20 mouse cellular contexts compared by ENCODE assay signal in genomic region chr5:29199868-29200267, GRCm38 (mm10). TPM values are rescaled to one million over a fixed set of nuclear protein-coding genes. Genes with fewer than 3 reads are reported as not detected.
DNase-seq lines count a peak whose midpoint lies in the region; TF ChIP-seq lines count a peak whose summit lies in the region.
"Had no signal": no experiment of that assay in that cellular context is flagged by ENCODE, and none has a peak within 500 bp of the region (broad histone marks: within the 10 kb centered on the region; RNA-seq: fewer than 3 reads in every experiment).

No protein-coding gene starts in this region.

- H3K36me3 ChIP-seq in E14TG2a.4 (ENCODE audit: insufficient read depth, low read length) = no peaks in the 10 kb centered on the region
- H3K36me3 ChIP-seq: embryonic facial prominence, embryonic 12.5 days; heart, embryonic 12.5 days had no signal

- 0 out of 2 replicates have a peak overlapping the region, but pooled peaks have one; percentile 27 for H3K4me3 ChIP-seq in E14TG2a.4 (replicated peaks; ENCODE audit: low read length)
- H3K4me3 ChIP-seq: embryonic facial prominence, embryonic 12.5 days; forebrain, embryonic 15.5 days; heart, adult 2 months; heart, embryonic 12.5 days; hindbrain, embryonic 12.5 days had no signal

- no peak for TF ChIP-seq CTCF in E14TG2a.4 (conservative IDR thresholded peaks at IDR 0.05; ENCODE audit: low read length)

- H3K9me3 ChIP-seq in E14TG2a.4 (ENCODE audit: low read length) = no peaks in the 10 kb centered on the region
- H3K9me3 ChIP-seq: embryonic facial prominence, embryonic 12.5 days; forebrain, embryonic 15.5 days; heart, embryonic 12.5 days; hindbrain, embryonic 12.5 days had no signal

- intact Hi-C loops in gastrocnemius, postnatal 36 days (cut with DNase I) = no loop called here

- peaks cover 52% of the 10 kb centered on the region for H3K4me1 ChIP-seq in E14TG2a.4 (replicated peaks; ENCODE audit: low read depth, low read length)

- no peaks in the 10 kb centered on the region for H3K27me3 ChIP-seq in E14TG2a.4 (ENCODE audit: insufficient read depth, low read length)
- H3K27me3 ChIP-seq: embryonic facial prominence, embryonic 12.5 days; forebrain, embryonic 15.5 days; heart, embryonic 12.5 days; hindbrain, embryonic 12.5 days had no signal

- peak; percentile 17 for DNase-seq in lung, postnatal 36 days
- no peak for DNase-seq in lung, postnatal 4 days
- peak; percentile 17 for DNase-seq in T-cell, adult 2 months (ENCODE audit: low spot score)
- peak; percentile 54 for DNase-seq in naive thymus-derived CD4-positive, alpha-beta T cell, adult 2 months (ENCODE audit: low read depth)
- no peak for DNase-seq in urinary bladder, postnatal 36 days (ENCODE audit: low spot score in 2 of 2)
- no peak for DNase-seq in gastrocnemius, postnatal 36 days
- DNase-seq: adrenal gland, adult 8-10 months; adrenal gland, postnatal 36 days; cerebellum, adult 11 months; cerebellum, adult 8-10 months; cerebellum, postnatal 14 days; heart, adult 2 months; heart, postnatal 10 days; heart, postnatal 4 days had no signal

RNA-seq across cellular contexts. Expression of gene Rnf32, which starts 4.1 kb away (rescaled TPM):
- total RNA-seq in gastrocnemius, postnatal 36 days (2021) = 1 to 10 TPM in 1 of 2 experiments, under 1 TPM in 1; 0.86 to 1.4 TPM
- total RNA-seq: MEL had no signal

Comparison
In these comparisons a context has a peak if more than half of its experiments do, and no peak if none do; other contexts are left out.
1. DNase-seq: peak in lung, postnatal 36 days (single experiment), T-cell, adult 2 months (single experiment) and naive thymus-derived CD4-positive, alpha-beta T cell, adult 2 months (single experiment); none in lung, postnatal 4 days (0 of 2), urinary bladder, postnatal 36 days (0 of 2) and gastrocnemius, postnatal 36 days (0 of 2).